Mouse (Mus musculus): ENCODE data around the gene Jkamp.
"Not testable (repeated sequence)": the region's sequence is repeated elsewhere in the genome, so short reads cannot be mapped to it uniquely, and the experiment has no call there.

The Jkamp gene

DNA sequence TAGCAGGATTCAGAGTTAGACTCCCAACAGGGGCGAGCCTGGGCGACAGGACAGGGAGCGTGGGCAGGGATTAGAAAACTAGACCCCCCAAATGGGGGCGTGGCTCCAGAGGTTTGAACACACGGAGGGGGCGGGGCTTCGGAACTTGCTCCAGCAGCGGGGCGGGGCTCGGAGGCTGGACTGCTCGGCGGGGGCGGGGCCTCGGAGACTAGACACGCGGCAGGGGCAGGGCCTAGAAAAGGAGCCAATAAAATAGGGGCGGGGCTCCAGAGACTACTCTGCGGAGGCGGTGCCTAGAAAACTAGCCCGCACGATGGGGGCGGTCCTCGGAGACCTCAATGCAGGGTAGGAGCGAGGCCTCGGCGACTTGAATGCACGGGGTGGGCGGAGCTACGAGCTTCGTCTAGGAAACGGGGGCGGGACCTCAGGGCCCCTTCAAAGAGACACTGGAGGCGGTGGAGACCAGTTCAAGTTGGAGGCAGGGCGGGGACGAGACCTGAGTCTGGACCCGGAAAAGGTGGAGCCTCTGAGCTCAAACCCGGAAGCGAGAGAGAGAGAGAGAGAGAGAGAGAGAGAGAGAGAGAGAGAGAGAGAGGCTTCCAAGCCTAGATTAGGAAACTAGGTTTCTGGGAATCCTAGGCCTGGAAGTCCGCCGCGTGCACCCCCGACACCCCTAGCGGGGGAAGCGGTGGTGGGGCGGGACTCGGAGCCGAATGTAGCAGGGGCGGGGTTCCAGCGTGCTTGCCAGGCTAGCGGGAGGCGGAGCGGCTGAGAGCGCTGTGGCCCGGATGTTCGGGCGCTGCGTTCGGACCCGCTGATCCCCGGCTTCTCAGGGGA is at the start of gene Jkamp, which contains the start of gene L3hypdh:
Jkamp (plus strand) TSS at position 261 of the 837 bp plus-strand sequence.
L3hypdh (minus strand) TSS at position 111 of the 837 bp plus-strand sequence.
- DNase-seq = peak; percentile 98

DNA sequence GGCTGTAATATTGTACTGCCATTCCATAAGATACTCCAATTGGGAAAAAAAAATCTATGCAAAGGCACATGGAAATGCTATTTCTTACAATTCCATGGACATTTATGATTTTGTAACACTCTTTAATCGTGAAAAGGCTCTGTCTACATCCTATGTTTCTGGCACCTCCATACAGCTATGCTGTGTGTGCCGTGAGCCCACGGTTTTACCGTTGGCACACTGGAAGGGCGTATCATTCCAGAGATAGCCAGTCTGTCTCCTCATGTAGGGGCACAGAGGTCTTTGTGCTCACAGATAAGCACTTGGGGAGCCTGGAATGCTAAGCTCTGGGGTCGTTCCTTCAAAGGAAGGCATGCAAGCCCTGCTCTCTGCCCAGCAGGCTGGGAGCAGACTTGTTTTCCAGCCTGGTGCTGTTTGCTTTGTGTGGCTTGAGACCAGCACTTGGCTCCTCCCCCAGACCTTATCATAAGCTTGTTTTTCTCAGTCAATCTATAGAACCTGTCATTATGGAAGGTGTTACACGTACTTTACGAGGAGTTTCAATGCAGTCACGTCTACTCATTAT is 49.2 kb upstream of the Jkamp start:
- no peak for DNase-seq

- no peak for DNase-seq
Observed at GRCm38 (mm10) chr12:72037049-72037448, 48.3 kb upstream of the Jkamp start.

DNA sequence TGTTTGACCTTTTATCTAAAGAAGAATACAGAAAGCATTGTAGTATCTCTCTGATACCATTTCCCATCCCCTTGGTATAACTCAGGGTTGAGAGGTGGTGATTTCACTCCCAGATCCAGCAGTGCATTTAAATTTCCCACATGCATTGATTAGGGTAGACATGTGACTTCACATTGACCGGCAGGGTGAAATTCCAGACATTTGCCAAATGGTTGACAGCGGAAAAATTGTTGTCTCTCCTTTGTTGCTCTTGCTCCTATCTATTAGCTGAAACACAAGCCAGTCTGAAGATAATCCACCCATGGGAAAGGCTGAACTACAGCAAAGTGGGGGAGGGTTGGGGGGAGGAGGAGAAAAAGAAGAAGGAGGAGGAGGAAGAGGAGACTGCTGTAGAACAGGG is 46.5 kb upstream of the Jkamp start:
- no peak for DNase-seq

GRCm38 (mm10) chr12:72039501-72039900 is 45.9 kb upstream of the Jkamp start:
- no peak for DNase-seq

DNA sequence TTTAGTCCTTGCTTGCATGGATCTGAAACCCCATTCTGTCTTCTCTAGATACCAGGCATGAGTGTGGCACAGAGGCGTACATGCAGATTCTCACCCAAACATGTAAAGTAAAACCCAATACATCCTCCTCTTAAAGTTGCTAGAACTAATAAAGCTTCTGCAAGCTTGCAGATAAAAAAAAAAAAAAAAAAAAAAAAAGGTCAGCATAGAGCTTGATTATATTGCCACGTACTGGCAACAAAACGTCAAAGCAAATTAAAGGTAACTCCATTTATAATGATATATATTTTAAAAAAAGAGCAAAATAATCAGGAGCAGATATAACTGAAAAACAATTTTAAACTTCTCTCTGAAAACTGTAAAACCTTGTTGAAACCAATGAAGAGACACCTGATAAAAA is 44.2 kb upstream of the Jkamp start:
- DNase-seq = no peak

DNA sequence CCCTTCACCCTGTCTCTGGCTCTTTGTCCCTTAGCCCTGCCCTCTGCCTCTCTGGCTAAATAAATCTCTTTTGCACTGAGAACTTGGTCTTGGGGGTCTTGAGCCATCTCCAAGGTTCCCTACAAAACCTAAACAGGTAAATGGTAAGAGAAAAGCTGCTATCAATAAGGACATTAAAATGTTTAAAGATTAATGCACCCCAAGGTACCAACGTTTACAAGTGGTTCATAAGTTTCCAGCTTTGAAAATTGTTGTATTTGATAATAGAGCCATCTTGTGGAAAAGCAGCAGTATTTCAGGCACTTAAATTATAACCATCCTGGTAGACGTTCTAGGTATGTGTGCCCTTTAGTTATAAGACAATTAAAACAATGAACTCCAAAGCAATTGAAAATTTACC is 37.9 kb upstream of the Jkamp start:
- DNase-seq = no peak

DNA sequence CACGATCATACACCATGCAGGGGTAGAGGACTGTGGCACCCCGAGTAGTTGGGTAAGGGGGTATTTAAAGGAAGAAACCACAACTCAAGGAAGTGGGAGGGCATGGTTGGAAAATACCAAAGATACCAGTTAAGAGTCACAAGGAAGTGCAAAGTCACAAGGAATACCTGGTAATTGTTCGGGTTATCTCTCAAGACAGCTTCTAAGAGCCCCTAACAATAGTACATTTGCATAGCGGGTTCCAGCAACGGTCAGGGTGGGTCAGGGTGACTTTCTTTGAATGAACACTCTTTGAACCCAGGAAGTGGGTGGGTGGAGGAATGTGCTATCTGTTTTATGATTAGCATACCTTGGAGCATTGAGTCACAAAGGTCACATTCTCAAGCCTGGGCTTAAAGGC is 35.2 kb upstream of the Jkamp start:
- DNase-seq = not testable (repeated sequence)

DNA sequence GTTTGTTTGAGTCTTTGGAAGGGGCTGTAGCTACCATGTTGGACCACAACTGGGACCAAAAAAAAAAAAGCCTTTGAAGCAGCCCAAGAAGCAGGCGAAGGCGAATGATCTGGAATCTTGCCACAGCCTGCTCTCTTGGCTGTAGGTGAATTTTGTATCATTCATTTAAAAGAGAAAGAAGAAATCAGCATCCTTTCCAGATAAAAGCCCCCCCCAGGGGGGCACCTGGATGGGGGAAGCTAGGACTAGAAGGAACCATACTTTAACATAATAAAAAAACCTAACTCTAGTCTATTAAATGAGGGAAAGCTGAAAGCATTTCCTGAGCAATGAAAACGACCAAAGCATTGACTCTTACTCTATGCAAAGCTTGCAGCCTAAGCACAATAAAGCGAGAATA is 34.6 kb upstream of the Jkamp start:
- DNase-seq = no peak

GRCm38 (mm10) chr12:72052571-72052970 is 32.8 kb upstream of the Jkamp start:
- no peak for DNase-seq

DNA sequence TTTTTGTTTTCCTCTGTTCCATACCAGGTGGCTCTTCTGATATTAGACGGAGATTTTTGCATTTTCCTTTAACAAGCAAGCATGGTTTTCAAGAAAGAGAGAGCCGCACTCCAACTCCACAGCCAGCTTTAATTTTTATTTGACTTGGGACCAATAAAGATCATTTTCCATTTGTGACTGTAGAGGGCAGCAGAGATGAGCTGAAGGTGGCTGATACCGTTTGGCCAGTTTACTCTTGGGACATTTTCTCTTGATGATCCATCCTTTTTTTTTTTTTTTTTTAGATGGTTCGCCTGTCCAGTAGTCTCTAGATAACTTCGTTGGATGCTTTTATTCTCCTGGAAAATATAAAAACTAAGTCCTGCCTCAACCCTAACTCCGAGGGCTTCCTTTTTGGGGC is 32.1 kb upstream of the Jkamp start:
- DNase-seq = peak; percentile 24 to 25

- DNase-seq = no peak
Observed at GRCm38 (mm10) chr12:72053851-72054250, 31.5 kb upstream of the Jkamp start.

GRCm38 (mm10) chr12:72057780-72058179 is 27.6 kb upstream of the Jkamp start:
- DNase-seq = no peak

GRCm38 (mm10) chr12:72069626-72070326 is 15.6 kb upstream of the Jkamp start:
- DNase-seq = no peak

GRCm38 (mm10) chr12:72070327-72071269 is 14.8 kb upstream of the Jkamp start, which contains the start of gene Gpr135:
Gpr135 (minus strand) TSS chr12:72071125.
- peak; percentile 86 to 92 for DNase-seq

- DNase-seq = no peak
Observed at GRCm38 (mm10) chr12:72078248-72078647, 7.1 kb upstream of the Jkamp start.

- DNase-seq = no peak
Observed at GRCm38 (mm10) chr12:72081961-72082360, 3.4 kb upstream of the Jkamp start.

GRCm38 (mm10) chr12:72082370-72082769 is 3.0 kb upstream of the Jkamp start:
- no peak for DNase-seq

DNA sequence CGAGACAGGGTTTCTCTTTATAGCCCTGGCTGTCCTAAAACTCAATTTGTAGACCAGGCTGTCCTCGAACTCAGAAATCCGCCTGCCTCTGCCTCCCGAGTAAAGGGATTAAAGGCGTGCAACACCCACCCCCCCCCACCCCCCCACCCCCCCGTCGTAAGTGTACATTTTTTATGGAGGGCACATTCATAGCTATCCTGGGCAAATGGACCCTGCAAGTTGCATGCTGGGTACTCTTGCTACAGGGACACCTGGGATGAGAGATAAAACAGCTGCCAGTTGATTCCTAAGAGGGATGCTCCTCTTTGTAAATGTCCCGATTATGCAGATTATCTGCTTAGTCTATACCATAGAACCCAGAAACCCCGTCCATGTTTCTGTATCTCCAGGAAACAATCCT is 2.1 kb upstream of the Jkamp start:
- no peak for DNase-seq

GRCm38 (mm10) chr12:72084261-72085023 is 947 bp upstream of the Jkamp start:
- DNase-seq = peak in 1 of 2 experiments; percentile 48

DNA sequence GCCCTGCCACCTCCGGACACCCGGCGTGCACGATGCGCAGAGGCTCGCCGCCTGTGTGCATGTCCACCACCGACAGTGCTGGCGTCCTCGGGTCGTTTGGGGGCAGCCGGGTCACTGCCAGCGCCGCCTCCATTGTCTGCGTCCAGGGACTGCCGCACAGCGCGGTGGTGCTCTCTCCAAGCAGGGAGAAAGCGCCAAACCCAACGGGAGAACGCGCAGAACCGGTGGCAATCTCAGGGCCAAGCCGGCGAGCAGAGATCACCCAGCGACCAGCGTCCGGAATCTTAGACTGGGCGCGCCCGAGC is 413 bp upstream of the Jkamp start:
- DNase-seq = no peak
